Mouse (Mus musculus) left cerebral cortex, adult 18-20 months (tissue): ENCODE measurements around the gene Borcs5. TPM values are rescaled to one million over a fixed set of nuclear protein-coding genes. Genes with fewer than 3 reads are reported as not detected.
"Not testable (repeated sequence)": the region's sequence is repeated elsewhere in the genome, so short reads cannot be mapped to it uniquely, and the experiment has no call there.

Experiments
- DNase-seq, 2 experiments: peaks; one replicate each; pipeline ENCODE4 v3.0.0; 2021 to 2022; ENCODE audit warnings: low spot score in 2 of 2, mixed read lengths in 1 of 2
- total RNA-seq, 2 experiments: library from RNA; stranded (reverse); gene quantifications; 2 replicates each; pipeline ENCODE4 v1.2.3; 2021

Borcs5 gene
- total RNA-seq, 2 experiments from 2014 or later, result 37.3 to 38.4 TPM

DNA sequence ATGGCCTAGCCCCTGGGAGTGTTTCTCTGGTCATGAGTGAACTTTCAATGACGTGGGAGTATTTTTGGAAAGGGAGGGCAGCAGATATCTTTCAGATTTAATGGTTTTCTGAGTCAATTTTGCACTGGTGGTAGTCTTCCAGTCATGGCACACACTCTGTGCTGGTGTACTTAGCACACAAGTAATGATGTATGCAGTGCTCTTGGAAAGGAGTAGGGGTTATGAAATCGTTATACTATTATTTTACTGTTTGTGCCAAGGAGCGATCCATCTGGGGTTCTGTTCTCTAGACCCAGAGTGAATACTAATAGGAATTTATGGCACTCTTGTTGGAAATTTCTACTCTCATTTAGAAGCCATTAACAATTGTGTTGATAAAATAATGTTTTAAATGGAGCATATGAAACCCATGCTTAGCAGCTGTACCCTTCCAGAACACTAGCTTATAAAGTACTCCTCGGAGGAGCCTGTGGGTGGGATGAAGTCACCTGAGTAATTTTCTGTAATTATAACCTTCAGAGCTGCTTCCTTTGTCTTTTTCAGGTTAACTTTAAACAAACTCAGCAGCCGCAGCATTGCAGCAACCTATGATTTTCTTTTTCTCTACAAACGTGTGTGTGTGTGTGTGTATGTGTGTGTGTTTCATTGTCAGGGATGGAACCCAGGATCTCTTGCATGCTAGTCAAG is 30.0 kb downstream of the Borcs5 start:
- no peak for DNase-seq

DNA sequence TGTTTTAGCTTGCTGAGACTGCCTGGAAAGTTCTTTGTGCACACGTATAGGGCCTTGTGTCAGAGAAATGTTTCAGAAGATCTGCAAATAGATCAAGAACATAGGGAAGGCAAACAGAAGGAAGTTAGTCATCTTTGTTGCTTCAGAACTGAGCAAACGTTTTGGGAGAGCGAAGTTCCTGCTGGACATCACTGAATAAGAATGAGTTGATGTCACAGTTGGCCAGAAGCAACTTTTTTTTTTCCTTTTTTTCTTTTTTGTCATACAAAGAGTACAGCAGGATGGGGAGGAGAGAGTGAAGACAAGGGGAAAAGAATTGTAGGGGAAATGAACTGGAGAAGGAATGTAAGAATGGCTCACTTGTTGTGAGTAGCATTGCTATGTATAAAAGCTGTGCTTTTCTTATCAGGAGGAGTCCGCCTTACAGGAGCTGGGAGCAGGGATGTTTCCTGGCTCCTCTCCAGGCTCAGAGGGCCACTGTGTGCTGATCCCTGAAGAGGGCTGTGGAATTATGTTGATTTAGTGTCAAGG is 31.6 kb downstream of the Borcs5 start:
- DNase-seq, result no peak

- DNase-seq, result not testable (repeated sequence)
These were observed 34.4 kb downstream of the Borcs5 start for GRCm38 (mm10) chr6:134673712-134674111.

- DNase-seq, result peak in 1 of 2 experiments; percentile 27
These were observed 38.2 kb downstream of the Borcs5 start for GRCm38 (mm10) chr6:134677504-134677903.

DNA sequence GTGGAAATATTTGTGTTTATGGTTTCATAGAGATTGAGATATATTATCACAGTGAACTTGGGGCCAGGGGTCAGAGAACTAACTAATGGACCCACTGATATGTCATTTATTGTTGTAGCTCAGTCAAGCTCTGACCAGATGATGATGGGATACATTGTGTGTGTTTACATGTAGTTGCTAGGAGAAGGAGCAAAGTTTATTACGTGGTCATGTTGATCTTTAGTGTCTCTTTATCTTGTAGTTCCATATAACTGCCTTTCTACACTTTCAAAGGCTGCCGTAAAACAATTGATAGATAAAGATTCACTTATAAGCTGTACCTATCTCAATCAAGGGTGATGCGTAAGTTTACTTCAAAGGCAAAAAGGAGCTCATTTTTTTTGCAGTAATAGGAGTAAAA is 38.7 kb downstream of the Borcs5 start:
- no peak for DNase-seq

DNA sequence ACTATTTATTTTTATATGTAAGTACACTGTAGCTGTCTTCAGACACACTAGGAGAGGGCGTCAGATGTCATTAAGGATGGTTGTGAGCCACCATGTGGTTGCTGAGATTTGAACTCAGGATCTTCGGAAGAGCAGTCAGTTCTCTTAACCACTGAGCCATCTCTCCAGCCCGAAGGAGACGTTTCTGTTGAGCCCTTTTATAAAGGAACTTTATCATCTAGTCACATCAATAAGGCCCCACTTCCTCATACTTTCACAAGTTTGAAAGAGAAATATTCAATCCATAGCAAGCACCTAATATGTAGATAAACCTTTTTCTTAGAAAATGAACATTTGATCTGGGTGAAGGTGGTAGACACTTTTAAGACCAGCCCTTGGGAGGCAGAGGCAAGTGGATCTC is 40.0 kb downstream of the Borcs5 start:
- not testable (repeated sequence) for DNase-seq

GRCm38 (mm10) chr6:134684354-134684915 is 45.1 kb downstream of the Borcs5 start:
- no peak for DNase-seq

- DNase-seq, result no peak
These were observed 45.7 kb downstream of the Borcs5 start for GRCm38 (mm10) chr6:134685040-134685439.

GRCm38 (mm10) chr6:134685515-134685914 is 46.2 kb downstream of the Borcs5 start:
- no peak for DNase-seq

- DNase-seq, result no peak
These were observed 55.2 kb downstream of the Borcs5 start for GRCm38 (mm10) chr6:134694498-134694897.

GRCm38 (mm10) chr6:134694988-134695387 is 55.7 kb downstream of the Borcs5 start:
- no peak for DNase-seq

DNA sequence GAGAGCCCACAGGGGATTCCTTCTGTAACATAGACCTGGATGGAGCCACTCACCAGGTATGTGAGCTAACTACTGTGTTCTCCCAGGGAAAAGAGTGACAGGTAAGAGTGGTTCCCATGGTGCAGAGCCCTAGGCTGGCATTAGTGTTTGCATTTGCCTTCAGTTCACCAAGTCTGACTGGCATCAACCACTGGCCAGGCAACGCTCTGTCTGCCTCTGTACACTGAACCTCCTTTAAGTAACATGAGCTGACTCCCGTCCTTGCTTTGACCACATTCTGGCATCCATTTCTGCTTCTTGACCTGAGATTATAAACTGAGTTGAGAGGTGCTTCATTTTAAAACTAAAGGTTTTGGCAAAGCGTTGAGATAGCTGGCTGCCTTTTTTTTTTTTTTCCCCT is 56.3 kb downstream of the Borcs5 start:
- no peak for DNase-seq

DNA sequence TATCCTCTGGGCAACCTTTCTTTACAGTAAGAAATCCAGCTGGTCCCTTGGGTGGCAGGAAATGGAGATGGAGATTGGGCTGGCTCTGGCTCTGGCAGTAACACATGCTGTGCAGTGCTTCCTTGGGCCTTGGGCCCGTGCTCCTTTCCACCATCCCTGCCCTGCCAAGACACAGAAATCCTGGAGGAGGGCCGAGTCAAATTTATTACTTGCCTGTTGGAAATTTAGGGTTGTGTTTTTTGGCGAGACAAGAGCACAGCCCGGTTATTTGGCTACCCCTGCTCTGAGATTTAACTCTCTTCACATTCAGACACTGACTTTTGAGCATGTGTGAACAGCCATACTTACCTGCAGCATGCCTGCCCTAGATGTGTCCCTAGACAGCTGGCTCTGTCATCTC is 56.8 kb downstream of the Borcs5 start:
- DNase-seq, result no peak

DNA sequence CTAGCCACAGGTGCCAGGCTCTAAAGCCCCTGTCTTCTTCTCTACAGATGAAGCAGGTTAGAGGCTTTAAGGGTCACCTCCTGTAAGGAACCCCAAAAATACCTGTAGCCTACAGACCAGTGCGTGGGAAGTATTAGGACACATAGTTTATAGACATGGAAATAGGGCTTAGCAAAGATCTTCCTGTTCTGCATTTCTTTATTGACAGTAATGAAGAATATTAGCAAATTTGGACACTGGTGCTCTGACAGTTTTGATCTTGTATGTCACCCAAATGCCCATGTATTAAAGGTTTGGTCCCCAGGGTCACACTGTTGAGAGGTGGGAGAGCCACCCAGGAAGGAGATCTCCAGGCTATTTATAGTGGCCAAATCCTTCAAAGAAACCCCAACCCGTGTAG is 57.2 kb downstream of the Borcs5 start:
- DNase-seq, result no peak

DNA sequence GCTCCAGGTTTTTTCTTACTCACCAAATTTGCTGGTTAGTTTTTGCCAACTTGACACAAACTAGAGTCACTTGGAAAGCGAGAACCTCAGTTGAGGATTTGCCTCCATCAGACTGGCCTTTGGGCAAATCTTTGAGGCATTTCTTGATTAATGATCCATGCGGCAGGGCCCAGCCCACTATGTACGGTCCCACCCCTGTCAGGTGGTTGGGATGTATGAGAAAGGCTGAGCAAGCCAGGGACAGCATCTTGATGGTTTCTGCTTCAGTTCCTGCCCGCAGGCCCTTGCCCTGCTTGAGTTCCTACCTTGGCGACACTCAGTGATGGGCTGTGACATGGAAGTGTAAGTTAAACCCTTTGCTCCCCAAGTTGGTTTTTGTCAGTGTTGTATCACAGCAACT is 58.9 kb downstream of the Borcs5 start:
- DNase-seq, result no peak

DNA sequence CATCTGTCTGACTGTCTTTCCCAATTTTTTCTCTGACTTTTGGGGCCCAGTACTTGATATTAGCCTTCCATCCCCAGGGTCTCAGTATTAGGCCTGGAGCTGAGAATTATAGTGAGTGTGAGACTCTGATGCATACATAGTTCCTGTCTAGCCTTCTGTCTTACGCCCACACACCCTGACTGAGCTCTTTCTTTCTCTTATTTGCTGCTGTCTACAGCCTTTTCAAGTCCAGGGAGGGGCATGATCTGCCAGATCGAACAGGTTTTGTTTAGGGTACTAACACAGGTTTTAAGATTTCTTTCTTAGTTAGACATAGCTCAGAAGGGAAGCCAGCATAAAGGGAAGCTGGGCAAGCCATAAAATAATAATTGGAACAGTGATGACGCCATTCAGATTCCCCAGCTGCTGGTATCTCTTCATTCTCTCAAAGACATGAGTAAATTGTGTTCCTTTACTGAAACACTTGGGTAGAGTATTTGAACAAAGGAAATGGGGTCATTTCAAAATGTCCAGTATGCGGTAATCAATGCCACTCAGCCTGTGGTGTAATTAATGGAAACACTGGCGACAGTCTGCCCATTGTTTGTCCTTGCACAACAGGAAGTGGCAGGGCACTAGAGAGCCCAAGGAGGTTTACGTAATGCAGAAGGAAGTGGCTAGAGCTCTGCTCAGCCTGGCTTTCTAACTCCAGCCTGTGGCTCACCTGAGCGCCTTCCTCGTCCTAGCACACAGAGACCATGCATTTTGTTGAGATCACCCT is 61.3 kb downstream of the Borcs5 start:
- no peak for DNase-seq

DNA sequence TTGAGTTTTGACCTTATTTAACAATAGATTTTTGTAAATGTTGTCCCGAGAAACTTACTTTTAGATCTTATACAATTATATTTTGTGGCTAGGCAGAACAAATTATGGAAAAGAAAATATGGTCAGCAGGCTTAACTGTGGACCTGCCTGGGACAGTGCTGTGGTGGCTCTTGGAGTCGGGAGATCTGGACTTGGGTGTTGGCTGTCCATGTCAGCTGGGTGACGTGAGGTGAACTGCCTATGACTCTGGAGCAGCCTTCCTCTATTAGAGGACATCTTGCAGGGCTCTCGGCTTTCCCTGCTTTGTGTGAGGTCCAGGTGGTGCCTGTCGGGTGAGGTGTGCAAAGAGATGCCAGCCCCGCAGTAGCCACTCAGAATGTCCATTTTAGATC is 61.9 kb downstream of the Borcs5 start:
- no peak for DNase-seq

- DNase-seq, result no peak
These were observed 62.9 kb downstream of the Borcs5 start for GRCm38 (mm10) chr6:134702184-134702583.

- no peak for DNase-seq
These were observed 63.9 kb downstream of the Borcs5 start for GRCm38 (mm10) chr6:134703053-134703690.

- DNase-seq, result no peak
These were observed 67.2 kb downstream of the Borcs5 start for GRCm38 (mm10) chr6:134706467-134706866.

DNA sequence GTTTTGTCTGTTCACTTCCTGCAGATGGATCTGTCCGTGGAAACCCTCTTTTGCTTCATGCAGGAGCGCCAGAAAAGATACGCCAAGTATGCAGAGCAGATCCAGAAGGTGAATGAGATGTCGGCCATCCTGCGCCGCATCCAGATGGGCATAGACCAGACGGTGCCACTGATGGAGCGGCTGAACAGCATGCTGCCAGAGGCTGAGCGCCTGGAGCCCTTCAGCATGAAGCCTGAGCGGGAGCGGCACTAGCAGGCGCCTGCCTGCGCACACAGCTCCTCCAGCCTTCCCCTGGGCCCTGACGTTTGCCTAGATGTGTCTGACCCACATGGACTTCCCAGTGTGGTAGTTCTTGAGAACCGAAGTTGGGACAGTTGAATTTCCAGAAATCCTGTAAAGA is 70.7 kb downstream of the Borcs5 start:
- DNase-seq, result no peak

DNA sequence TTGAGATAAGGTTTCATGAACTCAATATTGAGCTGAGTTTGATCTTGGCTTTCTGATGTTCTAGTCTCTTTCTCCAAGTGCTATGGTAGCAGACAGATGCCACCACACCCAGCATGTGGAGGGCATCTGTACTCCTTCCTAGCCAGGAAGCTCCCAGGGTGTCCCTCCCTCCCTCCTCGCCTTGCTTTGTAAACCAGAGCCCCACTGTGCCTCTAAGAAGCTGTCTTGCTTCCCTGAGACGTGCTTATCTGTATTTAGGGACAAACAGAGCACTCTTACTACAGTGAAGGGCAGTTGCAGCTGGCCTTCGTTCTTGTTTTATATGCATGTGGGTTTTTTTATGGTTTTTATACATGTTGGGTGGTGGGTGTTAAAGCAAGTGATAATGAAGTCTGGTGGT is 74.0 kb downstream of the Borcs5 start:
- DNase-seq, result no peak
